Mouse (Mus musculus): ENCODE measurements around the gene Lhpp. TPM values are rescaled to one million over a fixed set of nuclear protein-coding genes. Genes with fewer than 3 reads are reported as not detected.

Lhpp gene
- polyA plus RNA-seq, 1 experiment: 6.5 TPM

- H3K27ac ChIP-seq (ENCODE audit: insufficient read depth, low read length): no peak overlapping the region
- no peak for TF ChIP-seq CTCF (IDR thresholded peaks at IDR 0.05; ENCODE audit: borderline replicate concordance, insufficient read depth, low read length)
- no peak for TF ChIP-seq POLR2A (IDR thresholded peaks at IDR 0.05; ENCODE audit: low read depth, low read length)
Measured at GRCm38 (mm10) chr7:132615346-132615745, 4.9 kb downstream of the Lhpp start.

DNA sequence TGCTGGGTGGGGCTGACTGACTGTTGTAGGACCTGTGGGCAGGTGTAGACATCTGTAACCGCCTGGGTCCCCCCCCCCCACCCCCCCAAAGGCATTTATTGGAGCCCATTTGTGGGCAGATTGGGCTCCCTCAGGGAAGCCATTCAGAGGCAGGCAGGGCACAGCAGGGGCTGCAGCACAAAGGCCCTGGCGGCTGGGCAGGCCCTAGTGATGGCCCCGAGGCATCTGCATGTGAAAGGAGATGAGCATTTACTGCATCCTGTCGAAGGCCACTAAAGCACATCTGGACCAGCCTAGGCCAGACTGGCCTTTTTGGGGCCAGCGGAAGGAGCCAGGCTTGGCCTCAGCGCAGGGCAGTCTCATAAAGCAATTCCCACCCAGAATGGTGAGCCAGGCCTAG lies 6.0 kb downstream of the Lhpp start:
- H3K4me1 ChIP-seq (ENCODE audit: control insufficient read depth, insufficient read depth, low read length): no peaks in the 10 kb centered on the region
- H3K27ac ChIP-seq (ENCODE audit: insufficient read depth, low read length): no peak overlapping the region
- no peak overlapping the region for H3K4me3 ChIP-seq (ENCODE audit: insufficient read depth, low read length)
- TF ChIP-seq POLR2A (IDR thresholded peaks at IDR 0.05; ENCODE audit: low read depth, low read length): no peak
- TF ChIP-seq CTCF (IDR thresholded peaks at IDR 0.05; ENCODE audit: borderline replicate concordance, insufficient read depth, low read length): no peak

More at GRCm38 (mm10) chr7:132615346-132615745, 4.9 kb downstream of the Lhpp start:
- Histone ChIP-seq H3K4me3 (ENCODE audit: insufficient read depth, low read length) (no peak overlapping the region), H3K4me1 (ENCODE audit: control insufficient read depth, insufficient read depth, low read length) (no peaks in the 10 kb centered on the region)

GRCm38 (mm10) chr7:132617021-132617564 lies 6.7 kb downstream of the Lhpp start:
- Histone ChIP-seq H3K4me3 (ENCODE audit: insufficient read depth, low read length) (no peak overlapping the region), H3K4me1 (ENCODE audit: control insufficient read depth, insufficient read depth, low read length) (no peaks in the 10 kb centered on the region), H3K27ac (ENCODE audit: insufficient read depth, low read length) (no peak overlapping the region)
- TF ChIP-seq POLR2A (IDR thresholded peaks at IDR 0.05; ENCODE audit: low read depth, low read length) (no peak), CTCF (IDR thresholded peaks at IDR 0.05; ENCODE audit: borderline replicate concordance, insufficient read depth, low read length) (no peak)

GRCm38 (mm10) chr7:132619549-132619948 lies 9.1 kb downstream of the Lhpp start:
- H3K27ac ChIP-seq (ENCODE audit: insufficient read depth, low read length): no peak overlapping the region
- no peak overlapping the region for H3K4me3 ChIP-seq (ENCODE audit: insufficient read depth, low read length)
- H3K4me1 ChIP-seq (ENCODE audit: control insufficient read depth, insufficient read depth, low read length): no peaks in the 10 kb centered on the region
- TF ChIP-seq CTCF (IDR thresholded peaks at IDR 0.05; ENCODE audit: borderline replicate concordance, insufficient read depth, low read length) (no peak), POLR2A (IDR thresholded peaks at IDR 0.05; ENCODE audit: low read depth, low read length) (no peak)

GRCm38 (mm10) chr7:132619975-132620918 lies 9.8 kb downstream of the Lhpp start:
- H3K4me3 ChIP-seq (ENCODE audit: insufficient read depth, low read length): no peak overlapping the region
- no peak for TF ChIP-seq POLR2A (IDR thresholded peaks at IDR 0.05; ENCODE audit: low read depth, low read length)
- TF ChIP-seq CTCF (IDR thresholded peaks at IDR 0.05; ENCODE audit: borderline replicate concordance, insufficient read depth, low read length): no peak
- no peak overlapping the region for H3K27ac ChIP-seq (ENCODE audit: insufficient read depth, low read length)
- H3K4me1 ChIP-seq (ENCODE audit: control insufficient read depth, insufficient read depth, low read length): no peaks in the 10 kb centered on the region

GRCm38 (mm10) chr7:132624161-132624560 lies 13.7 kb downstream of the Lhpp start:
- H3K4me1 ChIP-seq (ENCODE audit: control insufficient read depth, insufficient read depth, low read length): no peaks in the 10 kb centered on the region
- TF ChIP-seq POLR2A (IDR thresholded peaks at IDR 0.05; ENCODE audit: low read depth, low read length) (no peak), CTCF (IDR thresholded peaks at IDR 0.05; ENCODE audit: borderline replicate concordance, insufficient read depth, low read length) (no peak)
- H3K27ac ChIP-seq (ENCODE audit: insufficient read depth, low read length): no peak overlapping the region
- no peak overlapping the region for H3K4me3 ChIP-seq (ENCODE audit: insufficient read depth, low read length)

- no peak overlapping the region for H3K4me3 ChIP-seq (ENCODE audit: insufficient read depth, low read length)
- H3K27ac ChIP-seq (ENCODE audit: insufficient read depth, low read length): no peak overlapping the region
- H3K4me1 ChIP-seq (ENCODE audit: control insufficient read depth, insufficient read depth, low read length): no peaks in the 10 kb centered on the region
- TF ChIP-seq POLR2A (IDR thresholded peaks at IDR 0.05; ENCODE audit: low read depth, low read length): no peak
- no peak for TF ChIP-seq CTCF (IDR thresholded peaks at IDR 0.05; ENCODE audit: borderline replicate concordance, insufficient read depth, low read length)
Measured at GRCm38 (mm10) chr7:132626174-132626573, 15.7 kb downstream of the Lhpp start.

DNA sequence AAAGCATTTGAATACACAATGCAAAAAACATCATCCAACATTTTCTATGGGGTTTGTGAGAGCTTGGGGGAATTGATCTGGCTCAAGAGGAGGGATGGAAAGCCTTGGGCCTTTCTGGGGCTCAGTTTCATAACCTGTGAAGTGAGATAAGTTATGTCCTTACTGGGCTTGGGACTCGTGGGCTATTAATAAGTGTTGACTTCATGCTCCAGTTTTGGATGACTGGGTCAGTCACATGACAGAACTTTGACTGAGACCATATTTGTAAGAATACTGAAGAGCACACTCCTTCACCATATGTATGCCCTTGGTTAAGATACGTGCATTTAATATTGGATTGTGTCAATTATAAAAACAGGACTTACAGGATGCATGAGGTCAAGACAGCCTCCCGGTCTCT lies 17.0 kb downstream of the Lhpp start:
- no peak overlapping the region for H3K4me3 ChIP-seq (ENCODE audit: insufficient read depth, low read length)
- TF ChIP-seq POLR2A (IDR thresholded peaks at IDR 0.05; ENCODE audit: low read depth, low read length) (no peak), CTCF (IDR thresholded peaks at IDR 0.05; ENCODE audit: borderline replicate concordance, insufficient read depth, low read length) (no peak)
- no peak overlapping the region for H3K27ac ChIP-seq (ENCODE audit: insufficient read depth, low read length)
- H3K4me1 ChIP-seq (ENCODE audit: control insufficient read depth, insufficient read depth, low read length): no peaks in the 10 kb centered on the region

DNA sequence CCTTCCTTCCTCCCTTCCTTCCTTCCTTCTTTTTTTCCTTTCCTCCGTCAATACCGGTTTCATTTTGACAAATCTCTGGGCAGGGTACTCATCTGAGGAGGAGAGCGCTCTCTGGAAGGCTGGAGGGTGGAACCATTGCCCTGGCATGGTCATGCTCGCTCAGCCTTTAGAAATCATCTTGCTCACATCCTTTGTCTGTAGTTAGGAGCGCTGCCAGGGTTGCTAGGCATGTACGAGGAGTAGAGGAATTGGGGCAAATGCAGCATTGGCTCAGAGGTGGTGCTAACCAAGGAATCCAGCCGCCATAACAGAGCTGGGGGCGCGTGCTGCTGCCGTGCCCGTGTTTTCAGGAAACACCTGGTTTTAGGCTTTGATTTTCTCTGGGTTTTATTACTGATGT lies 20.9 kb downstream of the Lhpp start:
- Histone ChIP-seq H3K4me1 (ENCODE audit: control insufficient read depth, insufficient read depth, low read length) (no peaks in the 10 kb centered on the region), H3K4me3 (ENCODE audit: insufficient read depth, low read length) (no peak overlapping the region), H3K27ac (ENCODE audit: insufficient read depth, low read length) (no peak overlapping the region)
- TF ChIP-seq CTCF (IDR thresholded peaks at IDR 0.05; ENCODE audit: borderline replicate concordance, insufficient read depth, low read length) (no peak), POLR2A (IDR thresholded peaks at IDR 0.05; ENCODE audit: low read depth, low read length) (no peak)

DNA sequence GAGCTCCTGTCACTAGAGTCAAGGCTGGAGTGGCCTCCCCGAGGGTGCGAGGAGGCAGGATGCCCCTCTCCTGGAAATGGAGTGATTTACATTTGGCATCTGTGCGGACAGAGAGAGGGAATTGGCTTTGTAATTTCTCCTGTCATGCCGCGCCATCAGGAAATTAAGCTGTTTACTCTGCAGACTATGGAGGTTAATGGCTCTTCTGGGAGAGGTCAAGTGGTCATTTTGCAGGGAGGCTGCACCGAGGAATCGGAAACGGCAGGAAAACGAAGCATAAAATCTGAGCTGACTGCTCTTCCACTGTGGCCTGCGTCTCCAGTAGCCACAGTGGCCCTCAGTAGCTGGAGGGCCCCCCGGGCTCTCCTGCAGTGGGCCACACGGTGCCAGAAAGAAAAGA lies 26.9 kb downstream of the Lhpp start:
- H3K4me3 ChIP-seq (ENCODE audit: insufficient read depth, low read length): no peak overlapping the region
- no peaks in the 10 kb centered on the region for H3K4me1 ChIP-seq (ENCODE audit: control insufficient read depth, insufficient read depth, low read length)
- H3K27ac ChIP-seq (ENCODE audit: insufficient read depth, low read length): no peak overlapping the region
- no peak for TF ChIP-seq POLR2A (IDR thresholded peaks at IDR 0.05; ENCODE audit: low read depth, low read length)
